Mouse (Mus musculus): ENCODE data around the gene Nr3c2. TPM values are rescaled to one million over a fixed set of nuclear protein-coding genes. Genes with fewer than 3 reads are reported as not detected.

Nr3c2 gene
- polyA plus RNA-seq, 1 experiment from 2014 or later: 6.0 TPM

- no peaks in the 10 kb centered on the region for H3K36me3 ChIP-seq (replicated peaks; ENCODE audit: control insufficient read depth, insufficient read depth)
- H3K4me3 ChIP-seq (replicated peaks; ENCODE audit: low read length): peak overlapping the region; percentile 77
- H3K27ac ChIP-seq: no peak overlapping the region
- ATAC-seq (ENCODE audit: low FRiP score) (peak; percentile 96), DNase-seq (ENCODE audit: low spot score) (peak; percentile 88)
- peaks cover 17% of the 10 kb centered on the region for H3K4me1 ChIP-seq (replicated peaks; ENCODE audit: control insufficient read depth, insufficient read depth, low read length)
- peak overlapping the region; percentile 70 for H3K9ac ChIP-seq
- under 1% methylated on average over 41 of the region's 41 CpGs for WGBS
- peaks cover 36% of the 10 kb centered on the region for H3K27me3 ChIP-seq (ENCODE audit: control insufficient read depth, insufficient read depth, low read length)
- no peaks in the 10 kb centered on the region for H3K9me3 ChIP-seq (ENCODE audit: control insufficient read depth, low read length)
- H3K4me2 ChIP-seq (replicated peaks): peak overlapping the region; percentile 100
Observed at GRCm38 (mm10) chr8:76901430-76902204, 2.4 kb downstream of the Nr3c2 start.

GRCm38 (mm10) chr8:76902205-76903078, 3.2 kb downstream of the Nr3c2 start:
- peak overlapping the region; percentile 77 for H3K4me3 ChIP-seq (replicated peaks; ENCODE audit: low read length)
- ATAC-seq (ENCODE audit: low FRiP score): no peak
- no peaks in the 10 kb centered on the region for H3K36me3 ChIP-seq (replicated peaks; ENCODE audit: control insufficient read depth, insufficient read depth)
- DNase-seq (ENCODE audit: low spot score): no peak
- no peak overlapping the region for H3K27ac ChIP-seq
- peaks cover 36% of the 10 kb centered on the region for H3K27me3 ChIP-seq (ENCODE audit: control insufficient read depth, insufficient read depth, low read length)
- H3K4me1 ChIP-seq (replicated peaks; ENCODE audit: control insufficient read depth, insufficient read depth, low read length): peaks cover 17% of the 10 kb centered on the region
- peak overlapping the region; percentile 100 for H3K4me2 ChIP-seq (replicated peaks)
- H3K9me3 ChIP-seq (ENCODE audit: control insufficient read depth, low read length): no peaks in the 10 kb centered on the region
- peak overlapping the region; percentile 54 for H3K9ac ChIP-seq
- WGBS: under 1% methylated on average over 33 of the region's 35 CpGs

- H3K4me1 ChIP-seq (replicated peaks; ENCODE audit: control insufficient read depth, insufficient read depth, low read length): no peaks in the 10 kb centered on the region
- H3K4me2 ChIP-seq (replicated peaks): no peak overlapping the region
- ATAC-seq (ENCODE audit: low FRiP score) (no peak), DNase-seq (ENCODE audit: low spot score) (no peak)
- H3K27ac ChIP-seq: no peak overlapping the region
- no peak overlapping the region for H3K9ac ChIP-seq
- no peak overlapping the region for H3K4me3 ChIP-seq (replicated peaks; ENCODE audit: low read length)
- no peaks in the 10 kb centered on the region for H3K27me3 ChIP-seq (ENCODE audit: control insufficient read depth, insufficient read depth, low read length)
- no peaks in the 10 kb centered on the region for H3K9me3 ChIP-seq (ENCODE audit: control insufficient read depth, low read length)
- H3K36me3 ChIP-seq (replicated peaks; ENCODE audit: control insufficient read depth, insufficient read depth): no peaks in the 10 kb centered on the region
Observed at GRCm38 (mm10) chr8:76911206-76911605, 12.0 kb downstream of the Nr3c2 start.

- Histone ChIP-seq H3K27ac (no peak overlapping the region), H3K36me3 (replicated peaks; ENCODE audit: control insufficient read depth, insufficient read depth) (no peaks in the 10 kb centered on the region), H3K27me3 (ENCODE audit: control insufficient read depth, insufficient read depth, low read length) (no peaks in the 10 kb centered on the region), H3K4me3 (replicated peaks; ENCODE audit: low read length) (no peak overlapping the region), H3K4me2 (replicated peaks) (no peak overlapping the region), H3K4me1 (replicated peaks; ENCODE audit: control insufficient read depth, insufficient read depth, low read length) (no peaks in the 10 kb centered on the region), H3K9ac (no peak overlapping the region), H3K9me3 (ENCODE audit: control insufficient read depth, low read length) (no peaks in the 10 kb centered on the region)
- WGBS: 92% methylated on average over 3 of the region's 3 CpGs
- DNase-seq (ENCODE audit: low spot score) (no peak), ATAC-seq (ENCODE audit: low FRiP score) (no peak)
Observed at GRCm38 (mm10) chr8:76912678-76913077, 13.4 kb downstream of the Nr3c2 start.

- ATAC-seq (ENCODE audit: low FRiP score): no peak
- no peaks in the 10 kb centered on the region for H3K9me3 ChIP-seq (ENCODE audit: control insufficient read depth, low read length)
- no peak overlapping the region for H3K27ac ChIP-seq
- no peaks in the 10 kb centered on the region for H3K27me3 ChIP-seq (ENCODE audit: control insufficient read depth, insufficient read depth, low read length)
- no peak overlapping the region for H3K4me2 ChIP-seq (replicated peaks)
- H3K4me1 ChIP-seq (replicated peaks; ENCODE audit: control insufficient read depth, insufficient read depth, low read length): no peaks in the 10 kb centered on the region
- DNase-seq (ENCODE audit: low spot score): no peak
- H3K9ac ChIP-seq: no peak overlapping the region
- H3K4me3 ChIP-seq (replicated peaks; ENCODE audit: low read length): no peak overlapping the region
- 91% methylated on average over 4 of the region's 4 CpGs for WGBS
- no peaks in the 10 kb centered on the region for H3K36me3 ChIP-seq (replicated peaks; ENCODE audit: control insufficient read depth, insufficient read depth)
Observed at GRCm38 (mm10) chr8:76913207-76913606, 14.0 kb downstream of the Nr3c2 start.

GRCm38 (mm10) chr8:76915260-76915659, 16.0 kb downstream of the Nr3c2 start:
- Histone ChIP-seq H3K4me3 (replicated peaks; ENCODE audit: low read length) (no peak overlapping the region), H3K27ac (no peak overlapping the region), H3K36me3 (replicated peaks; ENCODE audit: control insufficient read depth, insufficient read depth) (no peaks in the 10 kb centered on the region), H3K4me1 (replicated peaks; ENCODE audit: control insufficient read depth, insufficient read depth, low read length) (no peaks in the 10 kb centered on the region), H3K27me3 (ENCODE audit: control insufficient read depth, insufficient read depth, low read length) (no peaks in the 10 kb centered on the region), H3K9me3 (ENCODE audit: control insufficient read depth, low read length) (no peaks in the 10 kb centered on the region), H3K9ac (no peak overlapping the region), H3K4me2 (replicated peaks) (no peak overlapping the region)
- no peak for ATAC-seq (ENCODE audit: low FRiP score)
- 98% methylated on average over 2 of the region's 2 CpGs for WGBS
- no peak for DNase-seq (ENCODE audit: low spot score)

- Histone ChIP-seq H3K36me3 (replicated peaks; ENCODE audit: control insufficient read depth, insufficient read depth) (no peaks in the 10 kb centered on the region), H3K27me3 (ENCODE audit: control insufficient read depth, insufficient read depth, low read length) (no peaks in the 10 kb centered on the region), H3K27ac (no peak overlapping the region), H3K4me3 (replicated peaks; ENCODE audit: low read length) (no peak overlapping the region), H3K9me3 (ENCODE audit: control insufficient read depth, low read length) (no peaks in the 10 kb centered on the region), H3K4me2 (replicated peaks) (no peak overlapping the region), H3K4me1 (replicated peaks; ENCODE audit: control insufficient read depth, insufficient read depth, low read length) (no peaks in the 10 kb centered on the region), H3K9ac (no peak overlapping the region)
- 88% methylated on average over 2 of the region's 2 CpGs for WGBS
- ATAC-seq (ENCODE audit: low FRiP score): no peak
- DNase-seq (ENCODE audit: low spot score): no peak
Observed at GRCm38 (mm10) chr8:76919546-76919945, 20.3 kb downstream of the Nr3c2 start.

- H3K4me1 ChIP-seq (replicated peaks; ENCODE audit: control insufficient read depth, insufficient read depth, low read length): no peaks in the 10 kb centered on the region
- H3K9ac ChIP-seq: no peak overlapping the region
- H3K4me2 ChIP-seq (replicated peaks): no peak overlapping the region
- ATAC-seq (ENCODE audit: low FRiP score) (no peak), DNase-seq (ENCODE audit: low spot score) (no peak)
- H3K9me3 ChIP-seq (ENCODE audit: control insufficient read depth, low read length): no peaks in the 10 kb centered on the region
- no peak overlapping the region for H3K27ac ChIP-seq
- no peaks in the 10 kb centered on the region for H3K27me3 ChIP-seq (ENCODE audit: control insufficient read depth, insufficient read depth, low read length)
- H3K4me3 ChIP-seq (replicated peaks; ENCODE audit: low read length): no peak overlapping the region
- WGBS: 94% methylated on average over 4 of the region's 4 CpGs
- H3K36me3 ChIP-seq (replicated peaks; ENCODE audit: control insufficient read depth, insufficient read depth): no peaks in the 10 kb centered on the region
Observed at GRCm38 (mm10) chr8:76924150-76924549, 24.9 kb downstream of the Nr3c2 start.

- WGBS: 91% methylated on average over 1 of the region's 1 CpGs
- Histone ChIP-seq H3K9me3 (ENCODE audit: control insufficient read depth, low read length) (no peaks in the 10 kb centered on the region), H3K4me1 (replicated peaks; ENCODE audit: control insufficient read depth, insufficient read depth, low read length) (no peaks in the 10 kb centered on the region), H3K27ac (no peak overlapping the region), H3K4me2 (replicated peaks) (no peak overlapping the region), H3K27me3 (ENCODE audit: control insufficient read depth, insufficient read depth, low read length) (no peaks in the 10 kb centered on the region), H3K4me3 (replicated peaks; ENCODE audit: low read length) (no peak overlapping the region), H3K9ac (no peak overlapping the region), H3K36me3 (replicated peaks; ENCODE audit: control insufficient read depth, insufficient read depth) (no peaks in the 10 kb centered on the region)
- ATAC-seq (ENCODE audit: low FRiP score): no peak
- no peak for DNase-seq (ENCODE audit: low spot score)
Observed at GRCm38 (mm10) chr8:76928326-76928725, 29.1 kb downstream of the Nr3c2 start.

Data from hindbrain, embryonic 14.5 days (tissue).